ENCODE assay signal across 20 mouse cellular contexts in genomic region chr8:121379387-121379786, GRCm38 (mm10).
DNase-seq lines count a peak whose midpoint lies in the region; ATAC-seq and TF ChIP-seq lines count a peak whose summit lies in the region.
"Had no signal": no experiment of that assay in that cellular context is flagged by ENCODE, and none has a peak within 500 bp of the region (broad histone marks: within the 10 kb centered on the region; RNA-seq: fewer than 3 reads in every experiment).

No protein-coding gene starts in this region.

- H3K27ac ChIP-seq in heart, embryonic 10.5 days, result peak overlapping the region; percentile 70; the same call in 1 of the 2 replicates
- H3K27ac ChIP-seq in kidney, embryonic 15.5 days, result 0 out of 2 replicates have a peak overlapping the region, but pooled peaks have one; percentile 93
- H3K27ac ChIP-seq: embryonic facial prominence, embryonic 13.5 days; forebrain, embryonic 12.5 days; hindbrain, embryonic 15.5 days had no signal

- no peak overlapping the region for H3ac ChIP-seq in myocyte (ENCODE audit: control insufficient read depth, insufficient read length)

- no peak overlapping the region for H3K4me2 ChIP-seq in kidney, embryonic 15.5 days
- H3K4me2 ChIP-seq in myocyte (ENCODE audit: low read depth), result peak overlapping the region; percentile 60
- H3K4me2 ChIP-seq: embryonic facial prominence, embryonic 13.5 days; forebrain, embryonic 12.5 days; hindbrain, embryonic 15.5 days had no signal

- peaks cover 87% of the 10 kb centered on the region for H3K4me1 ChIP-seq in heart, embryonic 10.5 days
- peaks cover 88% of the 10 kb centered on the region for H3K4me1 ChIP-seq in kidney, embryonic 15.5 days

- H3K9ac ChIP-seq in kidney, embryonic 15.5 days, result no peak overlapping the region
- H3K9ac ChIP-seq: embryonic facial prominence, embryonic 13.5 days; forebrain, embryonic 12.5 days; hindbrain, embryonic 15.5 days had no signal

- intact Hi-C loops in left cerebral cortex, postnatal 10 days (cut with DNase I), result no loop called here

- H3K9me3 ChIP-seq in heart, embryonic 10.5 days, result no peaks in the 10 kb centered on the region
- no peaks in the 10 kb centered on the region for H3K9me3 ChIP-seq in kidney, embryonic 15.5 days (replicated peaks)
- H3K9me3 ChIP-seq: embryonic facial prominence, embryonic 13.5 days; forebrain, embryonic 12.5 days; hindbrain, embryonic 15.5 days had no signal

- TF ChIP-seq POLR2A in myocyte (IDR thresholded peaks at IDR 0.05; ENCODE audit: insufficient read length, low read depth), result no peak

- 74% methylated on average over 1 of the region's 1 CpGs for WGBS in heart, embryonic 10.5 days
- 79% methylated on average over 1 of the region's 1 CpGs for WGBS in kidney, embryonic 15.5 days

- H3K79me2 ChIP-seq in myocyte (ENCODE audit: control insufficient read depth, insufficient read depth), result no peaks in the 10 kb centered on the region

- ATAC-seq in kidney, embryonic 15.5 days (replicated peaks; ENCODE audit: low FRiP score), result no peak
- ATAC-seq: forebrain, embryonic 16.5 days; intestine, embryonic 16.5 days had no signal

- DNase-seq in heart, embryonic 10.5 days (ENCODE audit: low spot score), result no peak
- no peak for DNase-seq in heart, postnatal 4 days
- no peak for DNase-seq in kidney, adult 9 months
- peak; percentile 49 for DNase-seq in MN1 (ENCODE audit: low spot score)
- DNase-seq in retina, embryonic 14.5 days (ENCODE audit: low spot score), result no peak
- no peak for DNase-seq in left cerebral cortex, postnatal 10 days (ENCODE audit: extremely low spot score in 1 of 2, low spot score in 2 of 2)
- DNase-seq: adrenal gland, postnatal 10 days; cerebellum, adult 11 months; cerebellum, adult 8-10 months; cerebellum, postnatal 14 days; gastrocnemius, postnatal 25 days; heart, adult 11 months; kidney, adult 2 months had no signal

- no peak overlapping the region for H3K4me3 ChIP-seq in heart, embryonic 10.5 days
- no peak overlapping the region for H3K4me3 ChIP-seq in kidney, embryonic 15.5 days (replicated peaks)
- H3K4me3 ChIP-seq in myocyte, result peak overlapping the region; percentile 5
- H3K4me3 ChIP-seq: embryonic facial prominence, embryonic 13.5 days; forebrain, embryonic 12.5 days; hindbrain, embryonic 15.5 days had no signal

- no peaks in the 10 kb centered on the region for H3K36me3 ChIP-seq in heart, embryonic 10.5 days
- H3K36me3 ChIP-seq in kidney, embryonic 15.5 days, result no peaks in the 10 kb centered on the region
- H3K36me3 ChIP-seq in myocyte (ENCODE audit: control insufficient read depth, insufficient read depth), result no peaks in the 10 kb centered on the region
- H3K36me3 ChIP-seq: embryonic facial prominence, embryonic 13.5 days; forebrain, embryonic 12.5 days; hindbrain, embryonic 15.5 days had no signal

- no peaks in the 10 kb centered on the region for H3K27me3 ChIP-seq in heart, embryonic 10.5 days (ENCODE audit: insufficient read depth, poor library complexity, severe bottlenecking)
- peaks cover 9% of the 10 kb centered on the region for H3K27me3 ChIP-seq in kidney, embryonic 15.5 days
- peaks cover 10% of the 10 kb centered on the region for H3K27me3 ChIP-seq in myocyte (ENCODE audit: control insufficient read depth, insufficient read depth, insufficient read length)
- H3K27me3 ChIP-seq: hindbrain, embryonic 15.5 days had no signal

TF ChIP-seq in myocyte, 11 proteins besides CTCF, POLR2A, EP300 and RAD21:
- TF ChIP-seq USF1 (IDR thresholded peaks at IDR 0.05; ENCODE audit: low read depth), result no peak
- no peak for TF ChIP-seq MYOG (IDR thresholded peaks at IDR 0.05; ENCODE audit: control insufficient read depth in 1 of 3, insufficient read depth in 1 of 3, insufficient read length in 2 of 3, low read depth in 2 of 3)
- TF ChIP-seq TCF12 (IDR thresholded peaks at IDR 0.05; ENCODE audit: insufficient read depth, poor library complexity, severe bottlenecking), result no peak
- no peak for TF ChIP-seq MAX (IDR thresholded peaks at IDR 0.05; ENCODE audit: low read depth)
- no peak for TF ChIP-seq CEBPB (IDR thresholded peaks at IDR 0.05; ENCODE audit: insufficient read depth, poor library complexity, severe bottlenecking)
- no peak for TF ChIP-seq SRF (IDR thresholded peaks at IDR 0.05; ENCODE audit: control insufficient read depth, insufficient read length, low read depth)
- no peak for TF ChIP-seq POLR2AphosphoS2 (IDR thresholded peaks at IDR 0.05; ENCODE audit: insufficient read length, low read depth)
- no peak for TF ChIP-seq MYOD1 (IDR thresholded peaks at IDR 0.05; ENCODE audit: control insufficient read depth in 1 of 3, insufficient read length in 2 of 3, low read depth in 2 of 3)
- no peak for TF ChIP-seq E2F4 (IDR thresholded peaks at IDR 0.05; ENCODE audit: insufficient read depth)
- no peak for TF ChIP-seq REST (IDR thresholded peaks at IDR 0.05; ENCODE audit: insufficient read depth, insufficient read length)
- no peak for TF ChIP-seq TCF3 (IDR thresholded peaks at IDR 0.05; ENCODE audit: insufficient read length, low read depth)
